ENCODE assay signal across 11 mouse cellular contexts in the genomic region with DNA sequence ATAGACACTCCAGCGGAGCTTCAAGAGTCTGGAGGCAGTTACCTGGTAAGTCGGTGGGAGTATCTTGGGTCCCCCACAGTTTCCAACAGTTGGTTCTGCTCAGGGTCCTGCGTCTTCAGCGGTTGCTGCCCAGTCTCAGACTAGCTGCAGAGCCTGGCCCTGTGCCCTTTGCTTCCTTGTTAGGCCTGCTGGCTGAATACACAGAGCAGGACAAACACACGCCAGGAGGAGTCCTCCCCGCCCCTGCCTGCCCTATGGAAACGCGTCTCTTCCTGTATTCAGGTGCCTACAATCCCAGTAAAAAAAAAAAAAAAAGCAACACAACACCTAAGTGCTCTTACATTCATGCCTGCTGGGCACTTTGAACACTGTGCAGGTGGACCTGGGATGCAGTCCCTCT. TPM values are rescaled to one million over a fixed set of nuclear protein-coding genes. Genes with fewer than 3 reads are reported as not detected.
DNase-seq lines count a peak whose midpoint lies in the region; ATAC-seq and TF ChIP-seq lines count a peak whose summit lies in the region.
"Had no signal": no experiment of that assay in that cellular context is flagged by ENCODE, and none has a peak within 500 bp of the region (broad histone marks: within the 10 kb centered on the region; RNA-seq: fewer than 3 reads in every experiment).

A gene (minus strand): TSS at position 142 of the 400 bp plus-strand sequence.

- no peak for TF ChIP-seq EP300 in lung, postnatal 0 days (IDR thresholded peaks at IDR 0.05)

- 55% methylated on average over 8 of the region's 8 CpGs for WGBS in lung, postnatal 0 days
- 74% methylated on average over 8 of the region's 8 CpGs for WGBS in hindbrain, postnatal 0 days
- WGBS in neural tube, embryonic 15.5 days = 86% methylated on average over 8 of the region's 8 CpGs

- ATAC-seq in lung, postnatal 0 days = no peak
- no peak for ATAC-seq in hindbrain, postnatal 0 days
- ATAC-seq in neural tube, embryonic 15.5 days (ENCODE audit: low FRiP score) = no peak

- H3K4me1 ChIP-seq in lung, postnatal 0 days (ENCODE audit: insufficient read depth, low read depth, low read length) = no peaks in the 10 kb centered on the region
- H3K4me1 ChIP-seq in hindbrain, postnatal 0 days (ENCODE audit: insufficient read depth, low read length) = no peaks in the 10 kb centered on the region
- H3K4me1 ChIP-seq in neural tube, embryonic 15.5 days = peaks cover 3% of the 10 kb centered on the region; the same call in 1 of the 2 replicates
- H3K4me1 ChIP-seq: heart, embryonic 13.5 days had no signal

- no peak within 1 kb of the TSS for H3K4me3 ChIP-seq in lung, postnatal 0 days (ENCODE audit: low read depth, low read length)
- no peak within 1 kb of the TSS for H3K4me3 ChIP-seq in hindbrain, postnatal 0 days (ENCODE audit: low read length)
- H3K4me3 ChIP-seq in neural tube, embryonic 15.5 days (replicated peaks) = no peak within 1 kb of the TSS
- H3K4me3 ChIP-seq: heart, embryonic 13.5 days had no signal

- H3K9ac ChIP-seq in lung, postnatal 0 days (replicated peaks; ENCODE audit: low read depth) = no peak within 1 kb of the TSS
- no peak within 1 kb of the TSS for H3K9ac ChIP-seq in hindbrain, postnatal 0 days (replicated peaks; ENCODE audit: low read length)
- H3K9ac ChIP-seq in neural tube, embryonic 15.5 days (replicated peaks) = no peak within 1 kb of the TSS
- H3K9ac ChIP-seq: heart, embryonic 13.5 days; lung, embryonic 14.5 days had no signal

- no peak within 1 kb of the TSS for H3K4me2 ChIP-seq in lung, postnatal 0 days (replicated peaks; ENCODE audit: low read depth, low read length)
- H3K4me2 ChIP-seq in hindbrain, postnatal 0 days (ENCODE audit: low read depth, low read length) = no peak within 1 kb of the TSS
- no peak within 1 kb of the TSS for H3K4me2 ChIP-seq in neural tube, embryonic 15.5 days
- H3K4me2 ChIP-seq: heart, embryonic 13.5 days; lung, embryonic 14.5 days had no signal

- DNase-seq in lung, postnatal 0 days (ENCODE audit: low spot score) = peak; percentile 25
- no peak for DNase-seq in lung, postnatal 10 days
- DNase-seq in hindbrain, postnatal 0 days (ENCODE audit: low spot score) = no peak
- no peak for DNase-seq in left cerebral cortex, postnatal 10 days (ENCODE audit: extremely low spot score in 1 of 2, low spot score in 2 of 2)
- DNase-seq in ovary, postnatal 10 days (ENCODE audit: low spot score) = no peak
- no peak for DNase-seq in cerebellum, postnatal 10 days
- DNase-seq: kidney, adult 8-10 months; lung, embryonic 14.5 days; retina, postnatal 1 day had no signal

- intact Hi-C loops in left cerebral cortex, postnatal 10 days (cut with DNase I) = no loop called here

- H3K27ac ChIP-seq in lung, postnatal 0 days (ENCODE audit: low read length) = no peak within 1 kb of the TSS
- H3K27ac ChIP-seq in hindbrain, postnatal 0 days = no peak within 1 kb of the TSS
- H3K27ac ChIP-seq in neural tube, embryonic 15.5 days (replicated peaks) = no peak within 1 kb of the TSS
- H3K27ac ChIP-seq: heart, embryonic 13.5 days had no signal

- H3K27me3 ChIP-seq in lung, postnatal 0 days (replicated peaks; ENCODE audit: insufficient read depth, low read length) = no peaks in the 10 kb centered on the region
- no peaks in the 10 kb centered on the region for H3K27me3 ChIP-seq in hindbrain, postnatal 0 days (ENCODE audit: insufficient read depth, low read length)
- no peaks in the 10 kb centered on the region for H3K27me3 ChIP-seq in neural tube, embryonic 15.5 days (replicated peaks)

- no peaks in the 10 kb centered on the region for H3K36me3 ChIP-seq in lung, postnatal 0 days (ENCODE audit: insufficient read depth, low read length)
- no peaks in the 10 kb centered on the region for H3K36me3 ChIP-seq in hindbrain, postnatal 0 days (ENCODE audit: insufficient read depth, low read length)
- no peaks in the 10 kb centered on the region for H3K36me3 ChIP-seq in neural tube, embryonic 15.5 days
- H3K36me3 ChIP-seq: heart, embryonic 13.5 days had no signal

- H3K9me3 ChIP-seq in lung, postnatal 0 days (ENCODE audit: low read length) = no peaks in the 10 kb centered on the region
- H3K9me3 ChIP-seq in hindbrain, postnatal 0 days (ENCODE audit: low read length) = no peaks in the 10 kb centered on the region
- no peaks in the 10 kb centered on the region for H3K9me3 ChIP-seq in neural tube, embryonic 15.5 days (replicated peaks)
- H3K9me3 ChIP-seq: heart, embryonic 13.5 days had no signal

- TF ChIP-seq CTCF in lung, postnatal 0 days (IDR thresholded peaks at IDR 0.05) = no peak
- no peak for TF ChIP-seq CTCF in hindbrain, postnatal 0 days (IDR thresholded peaks at IDR 0.05; ENCODE audit: low read depth)

RNA-seq across cellular contexts. Expression of the gene that starts here (rescaled TPM):
- polyA plus RNA-seq in lung, postnatal 0 days (2015; fragmentation: Nextera tagmentation; extraction: Ambion mirVana) = 3.0 and 3.1 TPM in 2 replicates
- total RNA-seq in hindbrain, postnatal 0 days (2014; rRNA removed) = 22.6 and 40.6 TPM in 2 replicates
- polyA plus RNA-seq in hindbrain, postnatal 0 days (2015; fragmentation: Nextera tagmentation; extraction: Ambion mirVana) = 34.6 and 41.3 TPM in 2 replicates
- total RNA-seq in left cerebral cortex, postnatal 10 days (2021) = 10 to 100 TPM; 33.5 to 43.3 TPM
- 9.2 and 10.6 TPM in 2 replicates for polyA plus RNA-seq in neural tube, embryonic 15.5 days (2015; fragmentation: Nextera tagmentation; extraction: Ambion mirVana)
